Mouse (Mus musculus): ENCODE results near the gene Ppp1cb. TPM values are rescaled to one million over a fixed set of nuclear protein-coding genes. Genes with fewer than 3 reads are reported as not detected.

The Ppp1cb gene
- total RNA-seq, 2 experiments from 2014 or later, result 364 to 413 TPM

DNA sequence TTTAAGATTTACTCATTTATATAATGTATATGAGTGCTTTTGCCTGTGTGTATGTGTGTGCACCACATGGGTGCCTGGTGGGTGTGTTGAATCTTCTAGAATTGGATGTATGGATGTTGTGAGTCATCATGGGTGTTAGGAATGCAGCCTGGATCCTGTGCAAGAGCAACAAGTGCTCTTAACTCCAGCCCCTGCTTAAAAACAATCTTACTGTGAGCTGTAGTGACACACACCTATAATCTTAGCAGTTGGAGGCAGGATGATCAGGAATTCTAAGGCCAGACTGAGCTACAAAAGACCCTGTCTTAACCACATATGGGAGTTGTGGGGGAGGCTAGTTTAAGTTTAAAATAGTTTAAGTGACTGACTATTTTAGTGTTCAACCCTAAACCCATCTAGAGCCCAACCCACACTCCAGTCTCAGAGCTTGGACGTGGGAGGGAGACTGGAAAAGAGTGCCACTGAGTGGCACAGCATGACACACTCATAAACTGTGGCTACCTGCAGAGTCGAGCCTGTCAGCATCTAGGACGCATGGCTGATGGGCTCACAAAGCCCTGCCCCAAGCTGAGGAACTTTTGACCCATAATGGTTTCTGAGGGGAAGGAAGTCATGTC lies 35.5 kb downstream of the Ppp1cb start:
- Histone ChIP-seq H3K4me3 (no peak overlapping the region), H3K27ac (no peak overlapping the region)
- intact Hi-C loops (cut with DNase I), result no loop called here
- TF ChIP-seq CTCF (IDR thresholded peaks at IDR 0.05), result no peak
- peak in 1 of 2 experiments; percentile 39 for DNase-seq (ENCODE audit: extremely low spot score in 1 of 2, low spot score in 2 of 2)

DNA sequence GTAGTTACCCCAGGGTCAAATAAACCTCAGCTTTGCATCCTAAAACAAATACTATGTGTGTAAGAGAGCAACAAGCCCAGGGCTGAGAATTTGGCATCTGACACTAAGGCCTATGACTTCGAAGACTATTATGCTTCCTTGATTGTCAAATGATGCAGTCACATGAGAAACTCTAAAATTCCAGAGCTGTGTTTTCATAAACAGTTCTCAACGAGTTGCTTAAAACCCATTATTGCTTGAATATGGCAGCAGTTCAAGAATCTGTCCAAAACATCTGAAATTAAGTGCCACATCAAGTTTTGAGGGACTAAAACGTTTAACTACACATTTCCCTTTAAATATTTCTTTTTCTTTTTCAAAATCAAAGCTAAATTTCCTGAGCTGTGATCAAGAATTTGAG lies 50.1 kb downstream of the Ppp1cb start:
- Histone ChIP-seq H3K27ac (no peak overlapping the region), H3K4me3 (no peak overlapping the region)
- TF ChIP-seq CTCF (IDR thresholded peaks at IDR 0.05), result no peak
- DNase-seq (ENCODE audit: extremely low spot score in 1 of 2, low spot score in 2 of 2), result no peak
- intact Hi-C loops (cut with DNase I), result no loop called here

DNA sequence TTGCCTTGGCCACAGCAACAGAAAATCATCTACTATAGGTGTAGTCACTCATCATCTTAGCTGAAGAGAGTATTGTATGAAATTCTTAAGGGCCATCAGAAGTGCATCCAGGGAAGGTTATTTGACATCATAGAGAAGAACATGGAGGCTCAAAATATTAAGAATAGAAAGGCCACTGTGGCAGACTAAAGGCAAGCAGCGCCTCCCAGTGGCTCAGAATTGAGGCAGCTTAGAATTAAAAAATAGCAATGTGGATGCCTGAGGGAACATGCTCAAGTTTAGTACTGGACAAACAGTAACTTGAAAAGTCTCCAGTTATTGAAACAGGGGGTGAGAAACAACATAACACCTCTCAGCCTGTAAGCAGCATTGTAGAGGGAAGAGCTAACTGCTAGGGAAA lies 61.7 kb downstream of the Ppp1cb start:
- Histone ChIP-seq H3K4me3 (no peak overlapping the region), H3K27ac (no peak overlapping the region)
- intact Hi-C loops (cut with DNase I), result loop anchor here (1.0 kb wide), 1 partner anchor 198 kb away; no protein-coding TSS in a partner anchor
- peak; percentile 66 for TF ChIP-seq CTCF (IDR thresholded peaks at IDR 0.05)
- no peak for DNase-seq (ENCODE audit: extremely low spot score in 1 of 2, low spot score in 2 of 2)

DNA sequence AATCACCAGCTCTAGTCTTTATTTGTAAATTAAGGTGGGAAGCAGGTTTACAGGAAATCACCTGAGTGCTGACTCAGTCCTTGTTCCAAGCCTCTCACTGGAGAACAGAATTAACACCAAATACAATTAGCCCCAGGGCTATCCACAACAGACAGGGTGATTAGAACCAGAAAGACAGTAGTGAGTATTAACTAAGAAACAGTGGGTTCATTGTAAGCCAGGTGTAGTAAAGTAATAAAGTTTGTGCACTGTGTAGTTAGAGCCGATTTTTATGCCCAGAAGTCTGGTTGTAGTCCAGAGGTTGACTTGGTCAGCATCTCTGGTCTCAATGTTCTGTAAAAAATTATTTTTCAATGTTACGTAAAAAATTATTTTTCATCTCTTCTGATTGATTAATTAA lies 90.8 kb downstream of the Ppp1cb start:
- no peak for DNase-seq (ENCODE audit: extremely low spot score in 1 of 2, low spot score in 2 of 2)
- H3K4me3 ChIP-seq, result no peak overlapping the region
- intact Hi-C loops (cut with DNase I), result no loop called here
- H3K27ac ChIP-seq, result no peak overlapping the region
- no peak for TF ChIP-seq CTCF (IDR thresholded peaks at IDR 0.05)

DNA sequence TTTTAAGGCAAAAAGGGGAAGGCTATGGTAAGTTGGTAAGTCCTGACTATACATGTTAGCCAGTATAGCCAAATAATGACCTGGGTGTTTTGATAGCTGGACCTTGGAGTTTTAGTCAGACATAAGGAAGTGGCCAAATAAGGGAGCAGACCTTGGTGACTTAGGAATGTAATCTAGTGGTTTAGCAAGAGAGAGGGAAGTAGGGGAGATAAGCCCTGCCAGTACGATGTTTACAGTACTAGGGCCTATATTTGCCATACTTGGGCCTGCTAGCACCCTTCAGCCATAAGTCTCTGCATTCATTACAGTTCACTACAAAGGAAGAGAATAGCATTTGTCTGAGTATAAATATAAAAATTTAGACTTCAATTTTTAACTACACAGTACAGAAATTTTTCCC lies 106.1 kb downstream of the Ppp1cb start:
- intact Hi-C loops (cut with DNase I), result no loop called here
- Histone ChIP-seq H3K4me3 (no peak overlapping the region), H3K27ac (no peak overlapping the region)
- TF ChIP-seq CTCF (IDR thresholded peaks at IDR 0.05), result no peak
- no peak for DNase-seq (ENCODE audit: extremely low spot score in 1 of 2, low spot score in 2 of 2)

Other genes starting within 250 kb of the Ppp1cb start
- 1 to 10 TPM in 1 of 2 experiments, under 1 TPM in 1; 0.91 to 1.8 TPM for gene Plb1, start 226.1 kb upstream of the Ppp1cb start, total RNA-seq (2021)
- 10 to 100 TPM; 12.5 to 13.6 TPM for gene Yes1, start 152.3 kb downstream of the Ppp1cb start, total RNA-seq (2021)

All from left cerebral cortex, adult 2 months (tissue).